Mouse (Mus musculus) cerebellum, adult 8-10 months (tissue): Measurements from ENCODE around the gene Mon1a.

Source experiments
- DNase-seq: peaks from one replicate; pipeline ENCODE4 v3.0.0; 2022

Mon1a gene

GRCm38 (mm10) chr9:107910025-107910769, 22.2 kb downstream of the Mon1a start:
- no peak for DNase-seq

DNA sequence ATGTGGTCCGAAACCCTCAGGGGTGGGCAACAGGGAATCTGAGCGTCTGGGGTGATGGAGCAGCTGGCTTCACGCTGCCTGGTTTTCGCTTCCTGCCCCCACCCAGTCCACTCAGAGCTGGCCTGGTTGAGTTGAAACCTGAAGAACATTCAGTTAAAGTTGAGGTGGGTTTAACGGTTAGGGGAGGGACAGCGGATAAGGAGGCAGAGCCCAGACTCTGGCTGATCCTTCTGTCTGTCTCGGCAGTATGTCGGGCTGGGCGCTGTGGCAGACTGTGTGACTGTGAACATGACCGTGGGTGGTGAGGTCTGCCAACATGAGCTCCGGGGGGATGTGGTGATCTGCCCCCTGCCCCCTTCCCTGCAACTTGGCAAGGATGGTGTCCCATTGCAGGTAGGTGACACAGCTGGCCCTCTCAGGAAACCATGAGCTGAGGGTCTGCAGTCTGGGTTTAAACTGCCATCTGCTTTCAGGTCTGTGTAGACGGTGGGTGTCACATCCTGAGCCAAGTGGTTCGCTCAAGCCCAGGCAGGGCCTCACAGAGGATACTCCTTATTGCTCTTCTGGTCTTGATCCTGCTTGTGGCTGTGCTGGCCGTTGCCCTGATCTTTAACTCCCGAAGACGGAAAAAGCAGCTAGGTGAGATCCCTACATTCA, 26.9 kb downstream of the Mon1a start:
- no peak for DNase-seq

- no peak for DNase-seq
Observed at GRCm38 (mm10) chr9:107917895-107918608, 30.1 kb downstream of the Mon1a start.

DNA sequence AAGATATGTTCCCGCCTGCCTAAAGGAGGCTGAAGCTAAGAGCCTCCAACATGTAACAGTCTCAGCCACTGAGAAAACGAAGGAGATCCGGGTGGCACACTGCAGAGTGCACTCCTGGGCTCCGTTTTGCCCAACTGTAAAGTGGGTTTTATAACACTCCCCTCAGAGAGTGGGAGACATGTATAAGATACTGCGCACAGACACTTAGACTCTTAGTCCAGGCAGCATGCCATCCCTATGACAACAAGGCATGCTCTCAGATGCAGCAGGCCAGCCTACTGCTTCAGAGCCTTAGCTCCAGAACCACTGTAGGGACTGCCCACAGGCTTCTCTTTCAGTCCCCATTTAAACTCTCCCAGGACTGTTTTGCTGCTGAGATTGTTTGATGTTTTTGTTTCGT, 30.9 kb downstream of the Mon1a start:
- DNase-seq, result no peak

GRCm38 (mm10) chr9:107919441-107919840, 31.5 kb downstream of the Mon1a start:
- no peak for DNase-seq

- no peak for DNase-seq
Observed at GRCm38 (mm10) chr9:107923021-107923420, 35.1 kb downstream of the Mon1a start.

- DNase-seq, result no peak
Observed at GRCm38 (mm10) chr9:107923956-107924355, 36.0 kb downstream of the Mon1a start.

DNA sequence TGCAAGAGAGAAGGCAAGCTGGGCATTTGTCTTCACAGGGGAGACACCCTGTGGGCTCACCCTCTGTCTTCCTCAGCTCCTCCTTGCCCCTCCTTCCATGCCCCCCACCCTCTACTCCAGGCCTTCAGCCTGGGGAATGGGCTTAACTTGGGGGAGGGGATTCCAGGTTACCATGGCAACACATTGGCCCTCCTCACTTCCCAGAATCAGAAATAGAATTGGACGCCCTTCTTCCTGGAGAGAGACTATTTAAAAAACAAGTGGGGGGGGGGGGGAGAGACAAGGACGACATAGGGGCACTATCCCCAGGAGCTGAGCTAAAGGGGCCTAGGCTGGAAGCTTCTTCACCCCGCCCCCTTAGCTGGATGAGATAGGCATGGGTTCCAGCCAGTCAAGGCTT, 37.3 kb downstream of the Mon1a start:
- DNase-seq, result no peak

DNA sequence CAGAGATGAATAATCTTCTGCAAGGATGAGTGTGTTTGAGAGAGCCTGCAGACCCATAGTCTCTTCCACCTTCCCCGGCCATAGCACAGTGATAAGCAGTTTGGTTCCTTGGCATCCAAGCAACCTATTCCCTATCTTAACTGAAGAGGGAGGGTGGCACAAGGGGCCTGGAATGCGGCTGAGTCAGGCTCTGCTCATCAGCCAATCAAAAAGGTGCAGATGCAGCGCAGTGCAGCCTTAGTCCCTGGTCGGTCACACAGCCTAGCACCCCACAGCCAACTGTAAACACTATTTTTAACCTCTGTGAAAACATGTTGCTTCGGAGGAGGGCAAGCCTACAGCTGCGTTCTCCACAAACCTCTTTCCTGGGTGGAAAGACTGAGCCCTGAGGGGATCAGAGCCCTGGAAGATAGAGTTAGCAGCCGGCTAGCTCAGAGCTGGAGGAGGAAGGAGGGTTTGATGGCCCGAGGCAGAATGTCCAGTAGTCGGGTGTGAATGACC, 39.0 kb downstream of the Mon1a start:
- no peak for DNase-seq

GRCm38 (mm10) chr9:107927749-107928148, 39.8 kb downstream of the Mon1a start:
- DNase-seq, result no peak

DNA sequence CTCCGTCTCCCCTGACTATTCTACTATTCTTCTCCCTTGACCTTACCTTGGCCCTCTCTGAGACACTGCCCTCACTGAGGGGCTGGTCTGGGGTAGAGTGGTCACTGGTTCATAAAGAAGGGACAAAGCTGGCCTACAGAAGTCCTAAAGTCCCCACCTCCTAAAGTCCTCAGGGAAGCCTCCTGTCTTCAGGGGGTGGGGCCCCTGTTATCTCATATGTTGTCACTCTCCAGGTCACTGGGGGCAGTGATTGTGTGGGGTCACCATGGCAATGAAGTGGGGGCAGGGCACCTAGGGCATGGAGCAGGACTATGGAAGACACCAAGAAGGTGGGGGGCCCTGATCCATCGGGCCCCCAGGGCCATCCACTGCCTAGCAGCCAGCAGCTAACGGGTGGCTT, 40.2 kb downstream of the Mon1a start, which contains the start of gene Actl11:
TSS of gene Actl11 (plus strand) at position 301 of the 400 bp plus-strand sequence.
- DNase-seq, result no peak

- DNase-seq, result no peak
Observed at GRCm38 (mm10) chr9:107932221-107932620, 44.3 kb downstream of the Mon1a start.

DNA sequence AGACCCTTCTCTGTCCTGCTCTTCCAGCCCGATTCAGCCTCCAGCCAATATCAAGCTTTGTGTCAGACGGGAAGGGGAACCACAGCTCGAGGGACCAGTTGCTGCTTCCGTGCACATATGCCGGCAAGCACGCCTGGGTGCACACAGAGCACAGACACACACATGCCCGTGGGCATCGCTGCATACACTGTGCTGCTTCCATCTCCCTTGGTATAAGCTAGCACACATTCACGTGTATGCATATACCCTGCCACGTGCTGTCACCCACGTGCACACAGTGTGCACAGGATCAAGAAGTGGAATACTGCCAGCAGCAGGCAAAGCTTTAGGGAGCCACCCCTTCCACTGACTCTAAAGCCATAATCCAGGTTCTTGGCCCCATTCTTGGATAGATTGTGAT, 46.2 kb downstream of the Mon1a start:
- DNase-seq, result no peak

GRCm38 (mm10) chr9:107935374-107935773, 47.4 kb downstream of the Mon1a start, which contains the start of gene Camkv:
Gene Camkv, plus strand, starts transcription at chr9:107935674.
- no peak for DNase-seq

GRCm38 (mm10) chr9:107935790-107936214, 47.9 kb downstream of the Mon1a start:
- no peak for DNase-seq

GRCm38 (mm10) chr9:107936215-107936822, 48.4 kb downstream of the Mon1a start:
- DNase-seq, result no peak

GRCm38 (mm10) chr9:107936831-107937230, 48.9 kb downstream of the Mon1a start:
- DNase-seq, result no peak

DNA sequence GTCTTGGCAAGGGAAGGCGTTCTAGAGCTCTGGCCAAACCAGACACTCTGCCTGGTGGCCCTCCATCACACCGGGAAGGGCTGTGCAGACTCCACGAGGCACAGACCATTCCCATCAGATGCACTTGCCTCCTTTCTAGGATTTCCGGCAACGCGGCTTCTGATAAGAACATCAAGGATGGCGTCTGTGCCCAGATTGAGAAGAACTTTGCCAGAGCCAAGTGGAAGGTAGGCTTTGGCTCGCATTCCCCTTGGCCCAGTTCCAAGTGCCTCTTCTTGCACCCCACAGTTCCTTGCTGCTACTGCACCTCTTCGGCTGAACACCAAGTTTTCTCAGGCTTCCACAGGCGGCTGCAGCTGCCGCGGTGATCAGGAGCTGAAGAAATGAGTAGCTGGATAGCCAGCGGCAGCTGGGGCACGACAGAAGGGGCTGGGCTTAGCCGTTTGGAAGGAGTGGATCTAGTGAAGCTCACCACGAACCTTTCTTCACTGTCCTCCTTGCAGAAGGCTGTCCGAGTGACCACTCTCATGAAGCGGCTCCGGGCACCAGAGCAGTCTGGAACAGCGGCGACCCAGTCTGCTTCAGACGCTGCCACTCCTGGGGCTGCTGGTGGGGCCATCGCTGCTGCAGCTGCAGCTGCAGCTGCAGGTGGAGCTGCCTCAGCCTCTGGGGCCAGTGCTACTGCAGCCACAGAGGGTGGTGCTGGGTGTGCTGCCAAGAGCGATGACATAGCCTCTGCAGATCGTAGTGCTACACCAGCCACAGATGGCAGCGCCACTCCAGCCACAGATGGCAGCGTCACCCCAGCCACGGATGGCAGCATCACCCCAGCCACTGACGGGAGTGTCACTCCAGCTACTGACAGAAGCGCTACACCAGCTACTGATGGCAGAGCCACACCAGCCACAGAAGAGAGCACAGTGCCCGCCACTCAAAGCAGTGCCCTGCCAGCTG, 59.6 kb downstream of the Mon1a start:
- DNase-seq, result peak; percentile 41

GRCm38 (mm10) chr9:107949184-107949921, 61.4 kb downstream of the Mon1a start:
- DNase-seq, result no peak

DNA sequence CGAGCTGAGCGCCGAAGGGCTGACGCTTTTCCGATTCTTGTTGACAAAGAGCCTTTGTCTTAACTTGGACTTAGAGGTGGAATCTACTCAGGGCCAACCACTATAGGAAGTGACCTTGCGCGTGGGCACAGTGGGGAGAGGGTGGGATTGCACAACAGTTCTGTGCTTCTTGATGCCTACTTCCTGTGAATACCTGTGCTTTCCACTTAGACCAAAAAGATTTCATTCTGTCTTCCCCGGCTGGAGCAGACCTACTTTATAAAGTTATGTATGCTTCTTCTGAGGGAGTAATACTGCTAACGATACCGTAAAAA, 61.9 kb downstream of the Mon1a start, which contains the start of gene Traip:
TSS of gene Traip (plus strand) at position 215 of the 314 bp plus-strand sequence.
- DNase-seq, result no peak
